Mouse (Mus musculus) right cerebral cortex, adult 2 months (tissue): ENCODE measurements around the gene Mettl11b.

Source experiments
- DNase-seq, 2 experiments: peaks; one replicate each; pipeline ENCODE4 v3.0.0; 2021 to 2022; ENCODE audit warnings: low spot score in 2 of 2

The Mettl11b gene

GRCm38 (mm10) chr1:163656432-163656831 is 68.6 kb downstream of the Mettl11b start:
- no peak for DNase-seq
